Mouse (Mus musculus) brain, adult 10 weeks (tissue): Measurements from ENCODE around the gene Etnk1. TPM values are rescaled to one million over a fixed set of nuclear protein-coding genes. Genes with fewer than 3 reads are reported as not detected.

Experiments
- polyA plus RNA-seq: library from polyadenylated mRNA; stranded (reverse); fragments of 350-450 nt; fragmentation: Illumina TruSeq; extraction: RNeasy Lipid Tissue Mini Kit (QIAGEN cat#74804); gene quantifications from one replicate; pipeline ENCODE4 v1.2.3, GENCODE M21; 2015; ENCODE audit warnings: low read depth, low replicate concordance

Etnk1 gene
- polyA plus RNA-seq = 176 TPM

GRCm38 (mm10) chr6:143166452-143167357 lies at the start of gene Etnk1:
Gene Etnk1 (plus strand): TSS chr6:143167221.

Other genes starting within 250 kb of the Etnk1 start
- gene St8sia1, start 202.8 kb upstream of the Etnk1 start, polyA plus RNA-seq = 15.0 TPM
- 48.8 TPM for gene C2cd5, start 67.1 kb upstream of the Etnk1 start, polyA plus RNA-seq